Mouse (Mus musculus) testis, adult 2 months (tissue): ENCODE measurements around the gene Smim17.

Experiments used
- CTCF ChIP-seq: fragments of 200-500 bp; IDR thresholded peaks from 2 replicates; pipeline ENCODE4 v1.5.1; 2012; ENCODE audit warnings: low read depth, mild to moderate bottlenecking, inconsistent platforms, low read length, moderate library complexity; ENCODE audit not compliant: control insufficient read depth, insufficient read depth, insufficient replicate concordance
- POLR2A ChIP-seq: fragments of 200-500 bp; IDR thresholded peaks from 2 replicates; pipeline ENCODE4 v1.6.1; 2012; ENCODE audit warnings: low read depth, mild to moderate bottlenecking, inconsistent platforms, low read length, moderate library complexity; ENCODE audit not compliant: control insufficient read depth

- TF ChIP-seq POLR2A: no peak
- no peak for TF ChIP-seq CTCF
These were observed 21.4 kb downstream of the Smim17 start for GRCm38 (mm10) chr7:6419894-6420293.
